Mouse (Mus musculus) neural tube, embryonic 11.5 days (tissue): ENCODE measurements around the gene Dexi. TPM values are rescaled to one million over a fixed set of nuclear protein-coding genes. Genes with fewer than 3 reads are reported as not detected.

Experiments
- ATAC-seq: fragments of 200-750 bp; cut with Nextera tagmentation; 2 replicates; pipeline ENCODE4 v1.8.0; 2017; ENCODE audit warnings: moderate number of reproducible peaks, mild to moderate bottlenecking, moderate TSS enrichment, moderate library complexity; ENCODE audit not compliant: insufficient read depth, low FRiP score, low TSS enrichment
- DNase-seq: peaks from one replicate; pipeline ENCODE4 v3.0.0-alpha.2; 2015; ENCODE audit warnings: low spot score
- H3K27ac ChIP-seq: fragments of 300-500 bp; sonication (generic); 2 replicates; pipeline ENCODE4 v1.5.1; 2014; ENCODE audit warnings: low read depth, mild to moderate bottlenecking, low read length
- H3K27me3 ChIP-seq: fragments of 300-500 bp; sonication (generic); 2 replicates; pipeline ENCODE4 v1.6.1; 2014; ENCODE audit warnings: mild to moderate bottlenecking, low read length, mixed read lengths; ENCODE audit not compliant: control insufficient read depth, insufficient read depth
- H3K36me3 ChIP-seq: fragments of 300-500 bp; sonication (generic); 2 replicates; pipeline ENCODE4 v1.6.1; 2014; ENCODE audit warnings: mild to moderate bottlenecking, low read length, moderate library complexity, mixed read lengths; ENCODE audit not compliant: control insufficient read depth, insufficient read depth
- H3K4me1 ChIP-seq: fragments of 300-500 bp; sonication (generic); 2 replicates; pipeline ENCODE4 v1.6.1; 2014; ENCODE audit warnings: low read length, mixed read lengths; ENCODE audit not compliant: control insufficient read depth, insufficient read depth
- H3K4me2 ChIP-seq: fragments of 300-500 bp; sonication (generic); 2 replicates; pipeline ENCODE4 v1.6.1; 2014; ENCODE audit warnings: low read depth, mild to moderate bottlenecking, moderate library complexity
- H3K4me3 ChIP-seq: fragments of 300-500 bp; sonication (generic); 2 replicates; pipeline ENCODE4 v1.5.1; 2014; ENCODE audit warnings: low read depth, low read length
- H3K9ac ChIP-seq: fragments of 300-500 bp; sonication (generic); 2 replicates; pipeline ENCODE4 v1.6.1; 2014; ENCODE audit warnings: mild to moderate bottlenecking, low read length
- H3K9me3 ChIP-seq: fragments of 300-500 bp; sonication (generic); 2 replicates; pipeline ENCODE4 v1.6.1; 2016; ENCODE audit warnings: low read length; ENCODE audit not compliant: control insufficient read depth
- WGBS: fragments of 180-500 bp; shearing (Covaris S2); extraction: QIAGEN DNeasy Blood & Tissue Kit; methylation state at CpG from one replicate; pipeline ENCODE4 v1.1.7; 2014; 5-methylcytosine and 5-hydroxymethylcytosine counted together
- polyA plus RNA-seq: library from polyadenylated mRNA; unstranded; fragments of >200 nt; fragmentation: Nextera tagmentation; extraction: Ambion mirVana; gene quantifications from 2 replicates; pipeline ENCODE4 v1.2.1, GENCODE M21; 2014

The Dexi gene
- polyA plus RNA-seq, 1 experiment from 2014 or later: 24.1 TPM

DNA sequence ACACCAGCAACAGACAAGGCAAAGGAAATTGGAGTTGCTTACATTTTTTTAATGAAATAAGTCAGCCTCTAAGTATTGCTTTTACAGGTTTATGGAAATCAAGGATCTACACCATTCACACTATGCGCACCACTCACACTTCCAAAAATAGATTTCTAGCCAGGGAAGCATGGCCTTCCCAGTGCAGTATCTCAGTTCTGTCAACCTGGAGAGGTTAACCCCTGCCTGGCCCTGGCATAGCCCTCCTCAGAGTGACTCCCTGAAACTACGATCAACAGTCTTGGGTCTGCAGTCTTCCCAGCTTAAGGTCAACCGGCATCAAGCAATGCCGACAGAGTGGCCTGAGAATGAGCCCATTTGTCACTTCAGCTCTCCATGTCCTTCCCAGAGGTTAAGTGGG, 12.7 kb downstream of the Dexi start:
- H3K36me3 ChIP-seq: no peaks in the 10 kb centered on the region
- 95% methylated on average over 4 of the region's 4 CpGs for WGBS

DNA sequence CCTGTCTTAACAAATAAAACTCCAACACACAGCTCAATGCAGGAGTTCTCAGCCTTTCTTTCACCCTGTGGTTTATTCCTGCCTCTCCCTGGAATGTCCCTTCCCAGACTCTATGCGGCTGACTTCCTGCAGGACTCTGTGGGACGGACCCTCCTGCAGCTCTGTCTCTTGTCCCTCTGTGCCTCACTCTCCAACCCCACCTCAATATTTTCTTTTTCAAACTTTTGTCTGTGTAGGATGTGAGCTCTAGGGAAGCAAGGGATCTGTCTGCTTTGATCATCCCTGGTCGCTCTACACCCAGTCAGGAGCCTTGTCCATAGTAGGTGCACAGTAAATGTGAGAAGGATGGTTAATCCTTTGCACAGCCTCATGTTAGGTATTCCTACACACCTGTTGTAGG, 14.5 kb downstream of the Dexi start:
- no peaks in the 10 kb centered on the region for H3K36me3 ChIP-seq
- no peak overlapping the region for H3K4me2 ChIP-seq
- no peak overlapping the region for H3K4me3 ChIP-seq
- H3K9ac ChIP-seq: no peak overlapping the region
- H3K27ac ChIP-seq: no peak overlapping the region
- H3K4me1 ChIP-seq: no peaks in the 10 kb centered on the region
- H3K9me3 ChIP-seq: no peaks in the 10 kb centered on the region
- ATAC-seq: no peak
- WGBS: 81% methylated on average over 3 of the region's 3 CpGs
- no peaks in the 10 kb centered on the region for H3K27me3 ChIP-seq
- DNase-seq: no peak

More for the DNA sequence above, 12.7 kb downstream of the Dexi start:
- Histone ChIP-seq H3K4me1 (no peaks in the 10 kb centered on the region), H3K4me3 (no peak overlapping the region), H3K9ac (no peak overlapping the region), H3K4me2 (no peak overlapping the region), H3K27me3 (no peaks in the 10 kb centered on the region), H3K27ac (no peak overlapping the region), H3K9me3 (no peaks in the 10 kb centered on the region)
- DNase-seq (no peak), ATAC-seq (no peak)

DNA sequence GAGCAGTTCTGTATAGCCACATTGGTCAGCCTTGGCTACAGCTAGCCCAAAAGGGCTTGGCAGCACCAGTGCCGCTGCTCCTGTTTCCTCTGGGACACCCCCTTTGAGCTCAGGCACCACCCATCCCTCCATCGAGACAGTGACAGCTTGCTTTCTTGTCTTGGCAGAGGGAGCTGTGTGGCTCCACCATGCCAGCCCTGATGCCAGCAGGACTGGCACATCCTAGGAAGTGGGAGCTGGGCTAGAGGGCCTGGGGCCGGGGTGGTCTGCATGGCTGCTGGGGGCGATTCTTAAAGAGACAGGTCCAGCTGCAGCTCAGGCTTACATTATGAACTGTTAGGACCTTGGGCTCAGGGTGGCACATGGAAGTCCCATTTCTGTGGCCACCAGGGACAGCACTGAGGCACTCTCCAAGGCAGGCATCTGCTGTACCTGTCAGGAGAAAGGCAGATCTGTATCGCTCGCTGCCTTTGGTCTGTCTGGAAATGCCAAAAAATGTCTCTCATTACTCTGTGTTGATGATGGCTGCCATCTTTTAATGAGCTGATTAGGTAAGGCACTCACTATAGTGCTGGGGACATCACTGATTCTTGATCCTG, 15.7 kb downstream of the Dexi start:
- Histone ChIP-seq H3K9ac (no peak overlapping the region), H3K4me2 (no peak overlapping the region), H3K27me3 (no peaks in the 10 kb centered on the region), H3K36me3 (no peaks in the 10 kb centered on the region), H3K4me3 (no peak overlapping the region), H3K27ac (no peak overlapping the region), H3K9me3 (no peaks in the 10 kb centered on the region), H3K4me1 (no peaks in the 10 kb centered on the region)
- ATAC-seq (no peak), DNase-seq (no peak)
- WGBS: 87% methylated on average over 6 of the region's 6 CpGs

DNA sequence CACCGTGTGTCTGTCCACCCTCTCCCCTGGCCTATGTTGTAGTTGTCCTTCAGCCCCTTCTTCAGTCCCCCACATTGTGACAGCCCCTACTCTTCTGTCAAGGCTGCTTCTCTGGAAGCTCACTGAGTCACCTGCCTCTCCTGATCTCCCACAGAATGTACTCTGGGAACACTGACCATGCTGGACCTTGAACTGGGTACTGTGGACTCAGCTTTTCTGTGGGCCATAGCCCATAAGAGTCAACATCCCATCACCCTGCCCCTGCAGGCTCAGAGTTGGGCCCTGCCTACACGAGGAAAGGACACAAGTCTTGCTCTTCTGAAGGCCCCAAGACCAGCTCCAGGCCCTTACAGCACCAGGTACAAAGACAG, 17.3 kb downstream of the Dexi start:
- Histone ChIP-seq H3K36me3 (no peaks in the 10 kb centered on the region), H3K27me3 (no peaks in the 10 kb centered on the region), H3K27ac (no peak overlapping the region), H3K4me2 (no peak overlapping the region), H3K9me3 (no peaks in the 10 kb centered on the region), H3K4me3 (no peak overlapping the region), H3K9ac (no peak overlapping the region), H3K4me1 (no peaks in the 10 kb centered on the region)
- WGBS: 71% methylated on average over 2 of the region's 2 CpGs
- no peak for ATAC-seq
- DNase-seq: no peak

DNA sequence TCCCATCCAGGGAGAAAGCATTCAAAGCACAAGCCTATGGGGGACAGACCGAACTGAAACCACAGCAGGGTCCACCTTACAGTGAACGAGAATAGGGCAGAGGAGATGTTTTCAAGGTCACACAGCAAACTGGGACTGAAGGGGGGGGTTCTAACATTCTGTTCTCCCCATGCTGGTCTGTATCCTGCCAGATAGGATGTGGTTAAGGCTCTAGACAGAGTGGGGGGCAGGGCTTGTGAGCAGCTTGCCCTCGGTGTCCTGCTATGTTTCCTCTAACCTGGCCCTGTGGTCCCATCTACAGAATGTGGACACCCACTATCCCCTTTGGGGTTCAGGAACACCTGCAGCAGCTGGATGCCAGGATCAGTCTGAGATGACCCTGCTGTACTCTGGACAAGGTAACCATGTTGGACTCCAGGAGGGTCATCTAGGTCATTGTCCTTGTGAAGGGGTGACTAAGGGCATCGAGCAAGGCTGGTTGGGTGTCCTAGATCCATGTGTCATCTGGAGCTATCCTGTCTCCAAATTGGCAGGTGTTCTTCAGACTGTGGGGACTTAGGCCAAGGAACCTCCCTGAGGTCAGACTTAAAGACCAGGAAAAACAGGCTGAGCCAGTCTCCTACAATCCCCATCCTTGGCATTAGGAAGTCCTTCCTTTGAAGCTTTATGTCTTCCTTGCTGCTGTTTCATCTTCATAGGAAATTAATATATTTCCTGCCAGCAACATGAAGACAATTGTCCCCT, 17.8 kb downstream of the Dexi start:
- Histone ChIP-seq H3K9me3 (no peaks in the 10 kb centered on the region), H3K4me2 (no peak overlapping the region), H3K4me3 (no peak overlapping the region), H3K36me3 (no peaks in the 10 kb centered on the region), H3K4me1 (no peaks in the 10 kb centered on the region), H3K27ac (no peak overlapping the region), H3K27me3 (no peaks in the 10 kb centered on the region), H3K9ac (no peak overlapping the region)
- ATAC-seq: no peak
- WGBS: 91% methylated on average over 4 of the region's 4 CpGs
- no peak for DNase-seq

DNA sequence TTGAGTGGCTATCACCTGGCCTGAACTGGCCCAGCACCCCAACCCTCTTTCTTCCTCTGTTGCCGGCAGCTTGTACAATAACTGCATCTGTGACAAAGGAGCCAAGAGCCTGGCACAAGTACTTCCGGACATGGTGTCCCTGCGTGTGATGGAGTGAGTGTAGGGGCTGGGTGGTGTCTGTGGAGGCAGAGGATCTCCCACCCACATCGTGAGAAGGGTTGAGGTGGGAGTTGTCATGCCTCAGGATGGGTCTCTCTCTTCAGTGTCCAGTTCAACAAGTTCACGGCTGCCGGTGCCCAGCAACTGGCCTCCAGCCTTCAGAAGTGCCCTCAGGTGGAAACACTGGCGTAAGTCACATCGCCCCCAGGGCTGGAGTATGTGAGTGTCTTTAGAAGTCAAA, 19.2 kb downstream of the Dexi start:
- Histone ChIP-seq H3K4me3 (no peak overlapping the region), H3K4me2 (no peak overlapping the region), H3K27me3 (no peaks in the 10 kb centered on the region), H3K9ac (no peak overlapping the region), H3K27ac (no peak overlapping the region), H3K9me3 (no peaks in the 10 kb centered on the region), H3K4me1 (no peaks in the 10 kb centered on the region), H3K36me3 (no peaks in the 10 kb centered on the region)
- DNase-seq (no peak), ATAC-seq (no peak)
- WGBS: 93% methylated on average over 8 of the region's 8 CpGs

DNA sequence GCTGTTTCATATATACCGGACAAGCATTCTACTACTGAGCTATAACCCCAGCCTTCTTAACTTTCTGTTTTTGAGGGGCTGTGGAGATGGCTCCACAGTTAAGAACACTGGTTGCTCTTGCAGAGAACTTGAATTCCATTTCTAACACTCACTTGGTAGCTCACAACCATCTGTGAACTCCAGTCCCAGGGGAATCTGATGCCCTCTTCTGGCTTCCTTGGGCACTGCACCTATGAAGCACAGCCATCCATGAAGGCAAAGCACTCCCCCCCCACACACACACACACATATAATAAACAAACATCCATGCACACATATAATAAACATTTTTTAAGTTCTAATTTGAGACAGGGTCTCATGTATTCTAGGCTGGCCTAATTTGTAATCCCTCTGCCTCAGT, 20.0 kb downstream of the Dexi start:
- H3K27me3 ChIP-seq: no peaks in the 10 kb centered on the region
- H3K27ac ChIP-seq: no peak overlapping the region
- WGBS: 85% methylated on average over 1 of the region's 1 CpGs
- no peaks in the 10 kb centered on the region for H3K36me3 ChIP-seq
- DNase-seq: peak; percentile 53
- H3K4me1 ChIP-seq: no peaks in the 10 kb centered on the region
- no peak overlapping the region for H3K9ac ChIP-seq
- H3K4me2 ChIP-seq: no peak overlapping the region
- H3K4me3 ChIP-seq: no peak overlapping the region
- H3K9me3 ChIP-seq: no peaks in the 10 kb centered on the region
- ATAC-seq: no peak

DNA sequence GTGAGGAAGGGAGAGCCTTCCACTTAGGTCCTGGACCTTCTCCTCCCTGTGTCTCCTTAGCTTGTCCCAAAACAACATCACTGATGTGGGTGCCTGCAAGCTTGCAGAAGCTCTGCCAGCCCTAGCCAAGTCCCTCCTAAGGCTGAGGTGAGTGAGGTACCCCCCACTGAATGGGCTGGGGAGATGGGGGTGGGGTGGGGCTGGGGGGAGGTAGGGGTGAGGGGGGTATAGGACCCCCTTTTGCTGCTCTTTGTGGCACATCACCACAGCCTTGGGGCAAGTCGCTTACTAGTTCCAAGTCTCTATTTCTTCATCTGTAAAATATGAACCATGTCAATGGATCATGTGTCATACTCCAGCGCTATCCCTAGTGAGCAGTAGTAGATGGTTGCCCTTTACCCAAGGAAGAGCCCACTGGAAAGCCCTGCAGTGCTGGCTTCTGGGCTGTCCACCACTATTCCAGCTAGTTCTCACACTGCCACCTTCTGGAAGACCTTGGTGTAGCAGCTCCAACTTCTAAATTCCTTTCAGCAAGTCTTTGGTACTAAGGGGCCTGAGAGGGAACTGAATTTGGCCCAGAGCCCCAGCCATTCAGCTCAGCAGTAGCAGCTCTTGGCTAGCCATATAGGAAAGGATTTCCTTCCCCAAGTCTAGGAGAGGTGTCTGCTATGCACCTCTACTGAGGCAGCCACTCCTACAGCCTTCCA, 21.8 kb downstream of the Dexi start:
- DNase-seq (peak; percentile 81), ATAC-seq (peak; percentile 61)
- no peak overlapping the region for H3K9ac ChIP-seq
- no peaks in the 10 kb centered on the region for H3K4me1 ChIP-seq
- no peaks in the 10 kb centered on the region for H3K27me3 ChIP-seq
- H3K4me2 ChIP-seq: no peak overlapping the region
- 29% methylated on average over 2 of the region's 2 CpGs for WGBS
- no peak overlapping the region for H3K4me3 ChIP-seq
- no peaks in the 10 kb centered on the region for H3K9me3 ChIP-seq
- no peaks in the 10 kb centered on the region for H3K36me3 ChIP-seq
- H3K27ac ChIP-seq: no peak overlapping the region

DNA sequence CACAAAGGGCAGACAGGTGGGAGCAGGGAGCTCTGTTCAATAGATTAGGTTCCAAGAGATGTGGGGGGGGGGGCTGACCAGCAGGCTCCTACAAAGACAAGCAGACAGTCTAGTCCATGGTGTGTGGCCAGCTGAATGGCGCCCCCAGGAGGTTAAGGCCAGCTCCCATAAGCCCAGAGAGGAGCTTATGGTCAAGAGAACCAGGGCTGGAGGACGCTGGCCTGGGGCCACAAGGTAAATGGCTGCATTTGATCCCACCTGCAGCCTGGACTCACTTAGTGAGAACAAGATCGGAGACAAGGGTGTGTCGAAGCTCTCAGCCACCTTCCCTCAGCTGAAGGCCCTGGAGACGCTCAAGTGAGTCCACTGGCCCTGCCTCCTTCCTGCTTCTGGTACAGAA, 24.8 kb downstream of the Dexi start:
- no peak overlapping the region for H3K4me3 ChIP-seq
- H3K27me3 ChIP-seq: no peaks in the 10 kb centered on the region
- no peak for ATAC-seq
- no peak overlapping the region for H3K27ac ChIP-seq
- H3K4me2 ChIP-seq: no peak overlapping the region
- no peak overlapping the region for H3K9ac ChIP-seq
- 55% methylated on average over 5 of the region's 5 CpGs for WGBS
- H3K36me3 ChIP-seq: no peaks in the 10 kb centered on the region
- H3K4me1 ChIP-seq: no peaks in the 10 kb centered on the region
- DNase-seq: no peak
- H3K9me3 ChIP-seq: no peaks in the 10 kb centered on the region
